ENCODE assay signal across 11 mouse cellular contexts in genomic region chr4:109420138-109420795, GRCm38 (mm10). TPM values are rescaled to one million over a fixed set of nuclear protein-coding genes. Genes with fewer than 3 reads are reported as not detected.
DNase-seq lines count a peak whose midpoint lies in the region; ATAC-seq and TF ChIP-seq lines count a peak whose summit lies in the region.
"Had no signal": no experiment of that assay in that cellular context is flagged by ENCODE, and none has a peak within 500 bp of the region (broad histone marks: within the 10 kb centered on the region; RNA-seq: fewer than 3 reads in every experiment).

No protein-coding gene starts in this region.

- TF ChIP-seq POLR2A in testis, adult 2 months (IDR thresholded peaks at IDR 0.05; ENCODE audit: control insufficient read depth, low read depth, low read length): no peak

- H3K4me3 ChIP-seq in gastrocnemius, adult 2 months: no peak overlapping the region
- H3K4me3 ChIP-seq in testis, adult 2 months (ENCODE audit: control insufficient read depth, low read depth, low read length): peak overlapping the region; percentile 11
- H3K4me3 ChIP-seq in lung, embryonic 15.5 days: no peak overlapping the region
- H3K4me3 ChIP-seq: embryonic facial prominence, embryonic 12.5 days; neural tube, embryonic 13.5 days had no signal

- peak; percentile 37 for TF ChIP-seq CTCF in gastrocnemius, adult 2 months (IDR thresholded peaks at IDR 0.05)
- TF ChIP-seq CTCF in testis, adult 2 months (IDR thresholded peaks at IDR 0.05; ENCODE audit: control insufficient read depth, insufficient read depth, insufficient replicate concordance, low read depth, low read length): no peak

- ATAC-seq in lung, embryonic 15.5 days (ENCODE audit: borderline replicate concordance, extremely low read depth, low FRiP score, low TSS enrichment): peak; percentile 25; the same call in 1 of the 2 replicates

- H3K4me2 ChIP-seq in lung, embryonic 15.5 days: no peak overlapping the region
- H3K4me2 ChIP-seq: embryonic facial prominence, embryonic 12.5 days; neural tube, embryonic 13.5 days had no signal

- H3K4me1 ChIP-seq in testis, adult 2 months (ENCODE audit: control insufficient read depth, insufficient read depth, low read length): no peaks in the 10 kb centered on the region
- H3K4me1 ChIP-seq in lung, embryonic 15.5 days: no peaks in the 10 kb centered on the region
- H3K4me1 ChIP-seq: embryonic facial prominence, embryonic 12.5 days; neural tube, embryonic 13.5 days had no signal

- H3K27me3 ChIP-seq in testis, adult 2 months (ENCODE audit: control insufficient read depth, insufficient read depth, low read length): no peaks in the 10 kb centered on the region
- no peaks in the 10 kb centered on the region for H3K27me3 ChIP-seq in lung, embryonic 15.5 days
- H3K27me3 ChIP-seq: embryonic facial prominence, embryonic 12.5 days; neural tube, embryonic 13.5 days had no signal

- WGBS in lung, embryonic 15.5 days: 60% methylated on average over 8 of the region's 8 CpGs

- no peaks in the 10 kb centered on the region for H3K9me3 ChIP-seq in lung, embryonic 15.5 days
- H3K9me3 ChIP-seq: embryonic facial prominence, embryonic 12.5 days; neural tube, embryonic 13.5 days had no signal

- no peak for DNase-seq in gastrocnemius, adult 2 months
- DNase-seq in gastrocnemius, adult 18-20 months (ENCODE audit: low spot score): no peak
- DNase-seq in testis, postnatal 10 days (ENCODE audit: low spot score): no peak
- peak; percentile 40 for DNase-seq in thymus, postnatal 14 days
- DNase-seq in frontal cortex, postnatal 25 days (ENCODE audit: low spot score in 2 of 2): no peak
- no peak for DNase-seq in cerebellum, adult 9-11 months
- DNase-seq: kidney, postnatal 10 days had no signal

- H3K36me3 ChIP-seq in testis, adult 2 months (ENCODE audit: control insufficient read depth, insufficient read depth, low read length): no peaks in the 10 kb centered on the region
- H3K36me3 ChIP-seq in lung, embryonic 15.5 days: no peaks in the 10 kb centered on the region
- H3K36me3 ChIP-seq: embryonic facial prominence, embryonic 12.5 days; neural tube, embryonic 13.5 days had no signal

- intact Hi-C loops in gastrocnemius, adult 2 months (cut with DNase I): no loop called here

- H3K27ac ChIP-seq in gastrocnemius, adult 2 months: no peak overlapping the region
- H3K27ac ChIP-seq in testis, adult 2 months (ENCODE audit: control insufficient read depth, insufficient read depth, low read depth, low read length): no peak overlapping the region
- H3K27ac ChIP-seq in lung, embryonic 15.5 days: no peak overlapping the region
- H3K27ac ChIP-seq: embryonic facial prominence, embryonic 12.5 days; neural tube, embryonic 13.5 days had no signal

- H3K9ac ChIP-seq in lung, embryonic 15.5 days: no peak overlapping the region
- H3K9ac ChIP-seq: embryonic facial prominence, embryonic 12.5 days; neural tube, embryonic 13.5 days had no signal

RNA-seq across cellular contexts. Expression of gene Ttc39a, which starts 13.8 kb away (rescaled TPM):
- total RNA-seq in gastrocnemius, adult 2 months (2021): under 1 TPM in 1 of 2 experiments, not detected in 1; 0.15 TPM
- total RNA-seq in gastrocnemius, adult 18-20 months (2021): under 1 TPM in 1 of 2 experiments, not detected in 1; 0.11 TPM
- 179 and 183 TPM in 2 replicates for polyA plus RNA-seq in testis, adult 2 months (2012; rRNA removed)
- 6.3 and 6.5 TPM in 2 replicates for polyA plus RNA-seq in lung, embryonic 15.5 days (2015; fragmentation: Nextera tagmentation; extraction: Ambion mirVana)
